Mouse (Mus musculus): ENCODE results near the gene Abcb6.

DNA sequence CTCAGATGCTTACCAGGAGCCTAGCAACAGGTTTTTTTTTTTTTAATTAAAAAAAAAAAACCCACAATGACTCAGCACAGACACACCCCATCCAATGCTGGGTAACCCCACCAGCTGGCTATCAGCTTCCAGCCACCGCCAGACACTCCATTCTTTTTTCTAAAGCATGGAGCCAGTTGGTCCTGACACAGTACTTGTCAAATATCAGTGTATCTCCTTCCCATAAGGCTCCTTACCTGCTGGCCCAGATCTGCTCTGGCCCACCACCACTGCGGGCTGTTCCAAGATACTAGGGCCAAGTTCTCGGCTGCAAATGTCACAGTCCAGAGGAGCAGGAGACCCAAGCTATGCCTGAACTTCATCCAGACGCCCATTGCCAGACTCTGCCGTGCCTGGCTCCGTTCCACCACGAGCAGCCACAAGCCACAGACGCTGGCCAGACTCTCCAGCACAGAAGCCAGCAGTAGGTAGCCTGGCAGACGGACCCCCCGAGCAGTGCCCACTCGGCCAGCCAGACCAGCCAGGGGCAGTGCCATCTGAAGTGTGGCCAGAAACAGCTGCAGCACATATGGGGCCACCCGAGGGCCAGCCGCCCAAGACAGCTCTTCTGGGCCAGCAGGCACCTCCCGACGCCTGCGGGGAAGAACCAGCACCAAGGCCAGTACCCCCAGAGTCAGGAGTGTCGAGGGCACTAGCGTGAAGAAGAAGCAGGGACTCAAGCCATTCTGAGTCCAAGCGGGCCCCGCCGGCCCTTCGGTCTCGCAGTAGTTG lies 673 bp downstream of the Abcb6 start:
- no peak for TF ChIP-seq CTCF (IDR thresholded peaks at IDR 0.05; ENCODE audit: extremely low read depth, insufficient read depth, low read length)
- TF ChIP-seq POLR2A (IDR thresholded peaks at IDR 0.05; ENCODE audit: extremely low read depth, insufficient read depth, low read length): no peak
